Mouse (Mus musculus) liver, embryonic 15.5 days (tissue): ENCODE results near the gene Hadhb. TPM values are rescaled to one million over a fixed set of nuclear protein-coding genes. Genes with fewer than 3 reads are reported as not detected.

Source experiments
- ATAC-seq: fragments of 200-750 bp; cut with Nextera tagmentation; 2 replicates; pipeline ENCODE4 v1.8.0; 2017; ENCODE audit warnings: moderate number of reproducible peaks, mild to moderate bottlenecking, moderate library complexity; ENCODE audit not compliant: insufficient read depth
- H3K27ac ChIP-seq: fragments of 300-500 bp; sonication (generic); replicated peaks from 2 replicates; pipeline ENCODE4 v1.5.1; 2015; ENCODE audit warnings: mild to moderate bottlenecking, inconsistent platforms
- H3K27me3 ChIP-seq: fragments of 300-500 bp; sonication (generic); 2 replicates; pipeline ENCODE4 v1.6.1; 2015; ENCODE audit warnings: mild to moderate bottlenecking, inconsistent platforms
- H3K36me3 ChIP-seq: fragments of 300-500 bp; sonication (generic); replicated peaks from 2 replicates; pipeline ENCODE4 v1.6.1; 2015; ENCODE audit warnings: moderate library complexity, mild to moderate bottlenecking, inconsistent platforms
- H3K4me1 ChIP-seq: fragments of 300-500 bp; sonication (generic); replicated peaks from 2 replicates; pipeline ENCODE4 v1.6.1; 2015; ENCODE audit warnings: inconsistent platforms
- H3K4me2 ChIP-seq: fragments of 300-500 bp; sonication (generic); 2 replicates; pipeline ENCODE4 v1.6.1; 2015; ENCODE audit warnings: moderate library complexity, mild to moderate bottlenecking, inconsistent platforms
- H3K4me3 ChIP-seq: fragments of 300-500 bp; sonication (generic); replicated peaks from 2 replicates; pipeline ENCODE4 v1.5.1; 2015; ENCODE audit warnings: mild to moderate bottlenecking, inconsistent platforms
- H3K9ac ChIP-seq: fragments of 300-500 bp; sonication (generic); 2 replicates; pipeline ENCODE4 v1.6.1; 2015; ENCODE audit warnings: moderate library complexity, mild to moderate bottlenecking, inconsistent platforms
- H3K9me3 ChIP-seq: fragments of 300-500 bp; sonication (generic); replicated peaks from 2 replicates; pipeline ENCODE4 v1.6.1; 2016; ENCODE audit warnings: inconsistent platforms
- WGBS: fragments of 180-500 bp; shearing (Covaris S2); methylation state at CpG from one replicate; pipeline ENCODE4 v1.1.7; 2015; ENCODE audit warnings: mixed read lengths; ENCODE audit not compliant: insufficient replicate concordance; 5-methylcytosine and 5-hydroxymethylcytosine counted together
- polyA plus RNA-seq: library from polyadenylated mRNA; unstranded; fragments of >200 nt; fragmentation: Nextera tagmentation; extraction: Ambion mirVana; gene quantifications from 2 replicates; pipeline ENCODE4 v1.2.1, GENCODE M21; 2015

Hadhb gene
- polyA plus RNA-seq, 1 experiment from 2014 or later, result 140 TPM

DNA sequence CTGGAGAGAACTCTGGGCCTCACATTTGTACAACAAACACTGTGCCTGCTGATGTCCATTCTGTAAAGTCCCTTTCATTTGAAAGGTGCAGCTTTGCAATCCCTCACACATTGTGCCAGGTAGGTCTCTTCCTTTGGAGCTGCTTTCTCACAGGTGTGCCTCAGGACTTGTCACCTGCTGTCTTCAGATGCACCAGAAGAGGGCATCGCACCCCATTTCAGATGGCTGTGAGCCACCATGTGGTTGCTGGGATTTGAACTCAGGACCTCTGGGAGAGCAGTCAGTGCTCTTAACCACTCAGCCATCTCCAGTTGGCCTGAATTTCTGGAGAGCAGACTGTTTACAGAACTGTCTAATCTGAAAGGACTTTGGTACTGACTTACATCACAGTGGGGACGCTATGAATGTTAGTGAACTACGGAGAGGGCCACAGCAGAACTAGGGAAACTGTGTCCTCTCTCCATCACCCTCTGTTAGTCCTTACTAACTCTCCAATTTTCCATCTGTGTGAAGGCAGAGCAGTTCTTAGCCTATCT is 42.4 kb upstream of the Hadhb start:
- no peak overlapping the region for H3K9ac ChIP-seq
- no peak overlapping the region for H3K27ac ChIP-seq
- H3K4me1 ChIP-seq, result peaks cover 29% of the 10 kb centered on the region
- WGBS, result 72% methylated on average over 3 of the region's 3 CpGs
- H3K4me3 ChIP-seq, result no peak overlapping the region
- no peak overlapping the region for H3K4me2 ChIP-seq
- H3K27me3 ChIP-seq, result peaks cover 95% of the 10 kb centered on the region
- H3K9me3 ChIP-seq, result no peaks in the 10 kb centered on the region
- ATAC-seq, result 0 out of 2 replicates have a peak, but pooled peaks have one; percentile 15
- no peaks in the 10 kb centered on the region for H3K36me3 ChIP-seq

DNA sequence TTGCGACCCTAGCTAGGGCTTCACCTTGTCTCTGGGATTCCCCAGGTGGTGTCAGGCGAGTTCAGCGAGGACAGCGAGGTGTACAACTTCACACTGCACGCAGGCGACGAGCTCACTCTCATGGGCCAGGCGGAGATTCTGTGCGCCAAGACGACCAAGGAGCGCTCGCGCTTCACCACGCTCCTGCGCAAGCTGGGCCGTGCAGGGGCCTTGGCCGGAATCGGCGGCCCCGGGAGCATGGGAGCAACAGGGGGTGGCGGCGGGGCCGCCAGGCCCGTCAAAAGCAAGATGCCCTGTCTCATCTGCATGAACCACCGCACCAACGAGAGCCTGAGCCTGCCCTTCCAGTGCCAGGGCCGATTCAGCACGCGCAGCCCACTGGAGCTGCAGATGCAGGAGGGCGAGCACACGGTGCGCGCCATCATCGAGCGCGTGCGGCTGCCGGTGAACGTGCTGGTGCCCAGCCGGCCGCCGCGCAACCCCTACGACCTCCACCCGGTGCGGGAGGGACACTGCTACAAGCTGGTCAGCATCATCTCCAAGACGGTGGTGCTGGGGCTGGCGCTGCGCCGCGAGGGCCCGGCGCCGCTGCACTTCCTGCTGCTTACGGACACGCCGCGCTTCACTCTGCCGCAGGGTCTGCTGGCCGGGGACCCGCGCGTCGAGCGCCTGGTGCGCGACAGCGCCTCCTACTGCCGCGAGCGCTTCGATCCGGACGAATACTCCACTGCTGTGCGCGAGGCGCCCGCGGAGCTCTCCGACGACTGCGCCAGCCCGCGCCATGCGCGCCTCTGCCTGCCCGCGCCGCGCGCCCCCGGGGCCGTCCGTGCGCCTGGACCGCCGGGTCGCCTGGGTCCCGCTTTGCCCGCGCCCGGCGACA is 40.9 kb upstream of the Hadhb start:
- Histone ChIP-seq H3K9ac (no peak overlapping the region), H3K4me2 (peak overlapping the region; percentile 73), H3K36me3 (peaks cover 11% of the 10 kb centered on the region), H3K9me3 (no peaks in the 10 kb centered on the region), H3K27ac (no peak overlapping the region), H3K4me1 (peaks cover 29% of the 10 kb centered on the region), H3K27me3 (peaks cover 80% of the 10 kb centered on the region), H3K4me3 (peak overlapping the region; percentile 49)
- WGBS, result under 1% methylated on average over 103 of the region's 103 CpGs
- ATAC-seq, result peak; percentile 13; the same call in 1 of the 2 replicates

DNA sequence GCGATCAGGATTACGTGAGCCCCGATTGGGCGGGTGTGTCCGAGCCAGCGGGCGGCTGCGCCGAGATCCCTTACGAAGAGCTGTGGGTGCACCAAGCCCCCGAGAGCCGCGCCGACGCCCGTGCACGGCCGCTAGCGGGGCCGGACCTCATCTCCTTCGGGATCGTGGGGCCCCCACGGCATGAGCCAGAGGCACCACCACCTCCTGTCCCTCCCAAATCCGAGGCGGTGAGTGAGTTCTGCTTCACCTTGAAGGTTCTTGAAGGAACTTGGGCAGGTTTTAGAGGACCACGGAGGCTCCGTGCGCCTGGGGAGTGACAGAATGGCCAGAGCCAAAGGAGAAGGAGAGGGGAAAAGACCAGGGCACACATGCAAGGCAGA is 40.3 kb upstream of the Hadhb start:
- no peaks in the 10 kb centered on the region for H3K9me3 ChIP-seq
- under 1% methylated on average over 28 of the region's 28 CpGs for WGBS
- H3K4me3 ChIP-seq, result peak overlapping the region; percentile 49
- H3K27me3 ChIP-seq, result peaks cover 73% of the 10 kb centered on the region
- peaks cover 29% of the 10 kb centered on the region for H3K4me1 ChIP-seq
- ATAC-seq, result no peak
- peaks cover 17% of the 10 kb centered on the region for H3K36me3 ChIP-seq
- no peak overlapping the region for H3K9ac ChIP-seq
- H3K27ac ChIP-seq, result no peak overlapping the region
- peak overlapping the region; percentile 73 for H3K4me2 ChIP-seq

DNA sequence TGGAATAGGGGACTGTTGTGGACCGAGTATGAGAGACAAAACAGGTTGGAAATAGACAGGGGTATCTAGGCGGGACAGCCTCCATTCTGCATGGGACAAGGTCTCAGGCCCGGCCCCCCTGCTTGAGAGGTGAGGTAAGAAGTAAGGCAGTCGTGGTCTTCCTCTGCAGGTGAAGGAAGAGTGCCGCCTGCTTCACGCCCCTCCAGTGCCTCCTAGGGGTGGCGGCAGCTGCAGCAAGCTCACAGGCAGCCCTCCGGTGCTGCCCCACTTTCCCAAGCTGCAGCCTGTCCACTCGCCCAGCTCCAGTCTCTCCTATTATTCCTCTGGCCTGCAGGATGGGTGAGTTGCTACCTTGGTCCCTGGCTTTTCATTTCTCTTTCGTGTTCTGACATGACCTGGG is 39.3 kb upstream of the Hadhb start:
- peaks cover 64% of the 10 kb centered on the region for H3K27me3 ChIP-seq
- WGBS, result 29% methylated on average over 10 of the region's 10 CpGs
- H3K4me1 ChIP-seq, result peaks cover 23% of the 10 kb centered on the region
- no peak overlapping the region for H3K27ac ChIP-seq
- H3K36me3 ChIP-seq, result peaks cover 27% of the 10 kb centered on the region
- H3K4me2 ChIP-seq, result no peak overlapping the region
- no peaks in the 10 kb centered on the region for H3K9me3 ChIP-seq
- no peak overlapping the region for H3K4me3 ChIP-seq
- H3K9ac ChIP-seq, result no peak overlapping the region
- no peak for ATAC-seq

DNA sequence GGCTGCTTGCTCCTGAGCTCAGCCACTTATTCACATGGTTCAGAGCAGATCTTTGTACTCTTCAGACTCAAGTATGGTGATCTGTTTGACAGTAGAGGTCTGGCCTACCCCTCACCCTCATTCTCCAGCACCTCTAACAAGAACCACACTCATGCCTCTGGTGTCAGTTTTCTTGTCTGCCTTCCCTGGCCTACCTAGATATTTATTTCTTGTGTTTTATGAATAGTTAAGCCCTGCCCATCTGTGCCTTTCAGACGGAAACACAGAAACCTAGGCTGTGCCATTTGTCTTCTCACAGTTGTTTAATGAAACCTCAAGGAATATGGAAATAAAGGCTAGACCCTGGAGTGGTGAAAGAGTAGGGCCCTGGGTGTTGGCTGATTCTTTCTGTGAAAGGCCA is 37.0 kb upstream of the Hadhb start:
- H3K9ac ChIP-seq, result no peak overlapping the region
- H3K36me3 ChIP-seq, result peaks cover 50% of the 10 kb centered on the region
- peaks cover 13% of the 10 kb centered on the region for H3K4me1 ChIP-seq
- H3K4me2 ChIP-seq, result no peak overlapping the region
- H3K27ac ChIP-seq, result no peak overlapping the region
- H3K27me3 ChIP-seq, result peaks cover 41% of the 10 kb centered on the region
- no peak overlapping the region for H3K4me3 ChIP-seq
- WGBS, result 64% methylated on average over 1 of the region's 1 CpGs
- no peaks in the 10 kb centered on the region for H3K9me3 ChIP-seq
- no peak for ATAC-seq

DNA sequence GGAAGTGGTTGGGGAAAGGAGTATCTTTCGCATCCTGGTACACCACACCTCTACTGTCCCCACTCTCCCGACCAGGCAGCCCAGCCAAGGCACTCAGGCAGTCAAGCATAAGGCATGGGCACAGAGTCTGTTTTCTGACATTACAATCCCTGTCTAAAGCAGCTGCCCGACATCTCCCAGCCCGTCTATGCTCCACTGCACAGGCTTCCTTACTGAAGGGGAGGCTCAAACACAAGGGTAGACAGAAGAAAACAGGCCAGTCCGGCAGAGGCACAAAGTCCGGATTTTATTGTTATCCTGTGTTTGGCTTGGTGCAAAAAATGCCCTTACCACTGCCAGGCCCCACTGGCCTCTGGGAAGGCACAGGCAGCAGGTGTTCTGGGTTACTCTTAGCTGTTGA is 35.9 kb upstream of the Hadhb start:
- no peak overlapping the region for H3K27ac ChIP-seq
- no peak overlapping the region for H3K9ac ChIP-seq
- WGBS, result 89% methylated on average over 6 of the region's 6 CpGs
- no peak overlapping the region for H3K4me3 ChIP-seq
- peaks cover 61% of the 10 kb centered on the region for H3K36me3 ChIP-seq
- H3K27me3 ChIP-seq, result peaks cover 29% of the 10 kb centered on the region
- H3K9me3 ChIP-seq, result no peaks in the 10 kb centered on the region
- H3K4me2 ChIP-seq, result no peak overlapping the region
- no peak for ATAC-seq
- H3K4me1 ChIP-seq, result peaks cover 9% of the 10 kb centered on the region

DNA sequence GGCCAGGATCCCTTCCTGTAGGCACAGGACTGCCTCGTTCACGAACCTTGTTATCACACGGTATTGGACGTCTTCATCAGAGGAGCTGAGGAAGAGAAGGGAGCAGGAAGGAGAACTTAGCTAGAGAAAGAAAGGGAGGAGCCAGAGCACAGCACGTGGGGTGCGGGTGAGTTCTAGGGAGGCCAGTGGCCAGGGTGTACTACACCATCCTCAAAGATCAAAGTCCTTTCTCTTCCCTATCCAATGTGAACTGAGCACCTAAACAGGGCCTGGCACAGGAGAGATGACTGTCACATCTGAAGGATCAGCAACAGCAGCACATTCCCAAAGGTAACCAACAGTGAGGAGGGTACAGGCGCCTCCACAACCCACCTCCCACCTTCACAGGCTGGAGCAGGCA is 34.9 kb upstream of the Hadhb start:
- peaks cover 71% of the 10 kb centered on the region for H3K36me3 ChIP-seq

DNA sequence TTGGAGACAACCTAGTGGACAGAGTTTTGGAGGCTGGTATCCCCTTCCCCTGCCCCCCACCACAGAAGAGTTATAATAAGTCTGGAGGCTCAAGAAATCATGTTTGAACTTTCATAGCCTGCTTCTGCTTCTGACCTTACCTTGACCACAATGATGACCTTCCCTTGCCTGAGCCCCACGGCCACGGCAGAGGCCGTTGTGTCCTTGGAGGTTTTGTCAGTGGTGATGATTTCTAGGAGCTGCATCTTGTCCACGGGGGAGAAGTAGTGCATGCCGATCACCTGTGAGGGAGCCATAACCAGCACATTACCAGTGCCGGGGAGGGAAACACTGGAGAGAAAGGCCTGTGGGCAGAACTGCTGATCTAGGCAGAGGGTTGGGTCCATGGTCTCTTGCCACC is 32.6 kb upstream of the Hadhb start:
- Histone ChIP-seq H3K9me3 (no peaks in the 10 kb centered on the region), H3K4me2 (no peak overlapping the region), H3K4me3 (no peak overlapping the region), H3K4me1 (no peaks in the 10 kb centered on the region), H3K36me3 (peaks cover 91% of the 10 kb centered on the region), H3K9ac (no peak overlapping the region), H3K27ac (no peak overlapping the region), H3K27me3 (no peaks in the 10 kb centered on the region)
- 87% methylated on average over 6 of the region's 6 CpGs for WGBS
- ATAC-seq, result no peak

More for the DNA sequence above, 34.9 kb upstream of the Hadhb start:
- Histone ChIP-seq H3K4me1 (no peaks in the 10 kb centered on the region), H3K27ac (no peak overlapping the region), H3K4me3 (no peak overlapping the region), H3K4me2 (no peak overlapping the region), H3K27me3 (peaks cover 20% of the 10 kb centered on the region), H3K9ac (no peak overlapping the region), H3K9me3 (no peaks in the 10 kb centered on the region)
- ATAC-seq, result no peak
- 77% methylated on average over 7 of the region's 7 CpGs for WGBS

DNA sequence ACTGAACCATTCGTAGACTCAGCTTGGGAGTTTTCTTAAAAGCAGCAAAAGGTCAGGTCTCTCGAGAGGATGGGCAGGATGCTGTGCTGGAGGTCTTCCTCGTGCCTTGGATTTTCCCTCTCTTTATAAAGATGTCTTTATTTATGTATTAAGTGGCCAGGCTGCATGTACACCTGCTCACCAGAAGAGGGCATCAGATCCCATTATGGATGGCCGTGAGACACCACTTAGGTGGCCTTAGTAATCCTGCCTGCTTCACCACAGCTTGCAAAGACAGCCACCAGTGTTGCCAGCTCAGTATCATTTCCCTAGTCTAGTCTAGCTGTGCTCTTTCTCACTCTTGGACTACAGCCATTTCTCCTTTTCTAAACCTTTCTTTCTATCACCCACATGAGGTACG is 29.5 kb upstream of the Hadhb start:
- no peaks in the 10 kb centered on the region for H3K9me3 ChIP-seq
- H3K9ac ChIP-seq, result no peak overlapping the region
- no peaks in the 10 kb centered on the region for H3K27me3 ChIP-seq
- peaks cover 95% of the 10 kb centered on the region for H3K36me3 ChIP-seq
- ATAC-seq, result no peak
- H3K27ac ChIP-seq, result no peak overlapping the region
- no peaks in the 10 kb centered on the region for H3K4me1 ChIP-seq
- no peak overlapping the region for H3K4me3 ChIP-seq
- H3K4me2 ChIP-seq, result no peak overlapping the region
- 47% methylated on average over 5 of the region's 5 CpGs for WGBS

DNA sequence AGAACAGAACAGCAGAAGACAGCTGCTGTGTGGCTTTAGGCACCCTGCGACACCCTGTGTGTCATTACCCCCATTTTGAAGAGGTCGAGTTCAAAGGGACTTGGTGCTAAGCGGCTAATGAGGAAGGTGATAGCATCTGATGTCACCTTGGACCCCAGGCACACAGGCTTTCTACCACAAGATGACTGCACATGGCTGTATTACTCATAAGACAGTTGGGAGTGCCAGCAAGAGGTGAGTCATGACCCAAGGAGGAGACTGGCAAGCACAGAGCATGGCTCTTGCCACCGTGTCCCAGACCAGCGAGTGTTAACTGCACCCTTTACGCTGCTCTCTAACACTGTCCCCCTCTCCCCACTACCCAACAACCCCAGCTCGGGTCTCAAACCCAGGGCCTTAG is 28.3 kb upstream of the Hadhb start:
- ATAC-seq, result no peak
- H3K27me3 ChIP-seq, result no peaks in the 10 kb centered on the region
- H3K9ac ChIP-seq, result no peak overlapping the region
- H3K4me2 ChIP-seq, result no peak overlapping the region
- 72% methylated on average over 7 of the region's 7 CpGs for WGBS
- no peaks in the 10 kb centered on the region for H3K4me1 ChIP-seq
- no peaks in the 10 kb centered on the region for H3K9me3 ChIP-seq
- H3K36me3 ChIP-seq, result peaks cover 90% of the 10 kb centered on the region
- H3K4me3 ChIP-seq, result no peak overlapping the region
- H3K27ac ChIP-seq, result no peak overlapping the region

DNA sequence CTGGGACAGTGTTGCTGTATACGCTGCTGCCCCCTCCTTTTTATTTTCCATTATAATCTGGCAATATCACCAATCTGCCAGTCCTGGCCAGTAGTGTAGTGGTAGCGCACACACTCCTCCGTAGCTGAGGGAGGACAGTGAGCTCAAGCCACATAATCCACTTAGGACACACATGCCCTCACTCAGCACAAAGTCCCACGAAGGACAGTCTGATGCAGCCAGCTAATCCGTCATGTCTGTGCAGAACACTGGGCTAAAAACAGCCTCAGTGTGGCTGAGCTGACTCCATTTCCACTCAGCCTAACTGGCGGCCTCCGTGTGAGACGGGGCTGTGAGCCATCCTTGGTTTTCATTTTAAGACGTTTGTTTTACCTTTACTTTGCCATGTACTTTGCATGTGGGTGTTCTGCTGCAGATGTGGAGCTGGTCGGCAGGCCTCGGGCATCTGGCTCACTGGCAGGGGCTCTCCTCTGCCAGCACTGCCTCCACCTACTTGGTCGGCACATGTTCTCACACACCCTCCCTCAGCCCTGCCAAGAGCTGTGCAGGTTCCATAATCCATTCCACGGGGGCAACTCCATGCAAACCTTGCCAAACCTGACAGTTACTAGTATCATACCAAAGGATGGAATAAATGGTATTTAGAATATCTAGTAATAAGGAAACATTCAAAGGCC is 27.0 kb upstream of the Hadhb start:
- no peak overlapping the region for H3K4me2 ChIP-seq
- no peak overlapping the region for H3K27ac ChIP-seq
- WGBS, result 80% methylated on average over 13 of the region's 13 CpGs
- H3K9me3 ChIP-seq, result no peaks in the 10 kb centered on the region
- no peaks in the 10 kb centered on the region for H3K27me3 ChIP-seq
- H3K4me1 ChIP-seq, result no peaks in the 10 kb centered on the region
- no peak overlapping the region for H3K4me3 ChIP-seq
- no peak overlapping the region for H3K9ac ChIP-seq
- no peak for ATAC-seq
- H3K36me3 ChIP-seq, result peaks cover 90% of the 10 kb centered on the region
